Mouse (Mus musculus): ENCODE results near the gene Pym1. TPM values are rescaled to one million over a fixed set of nuclear protein-coding genes. Genes with fewer than 3 reads are reported as not detected.

Pym1 gene
- total RNA-seq, 1 experiment from 2014 or later, result 22.3 TPM

DNA sequence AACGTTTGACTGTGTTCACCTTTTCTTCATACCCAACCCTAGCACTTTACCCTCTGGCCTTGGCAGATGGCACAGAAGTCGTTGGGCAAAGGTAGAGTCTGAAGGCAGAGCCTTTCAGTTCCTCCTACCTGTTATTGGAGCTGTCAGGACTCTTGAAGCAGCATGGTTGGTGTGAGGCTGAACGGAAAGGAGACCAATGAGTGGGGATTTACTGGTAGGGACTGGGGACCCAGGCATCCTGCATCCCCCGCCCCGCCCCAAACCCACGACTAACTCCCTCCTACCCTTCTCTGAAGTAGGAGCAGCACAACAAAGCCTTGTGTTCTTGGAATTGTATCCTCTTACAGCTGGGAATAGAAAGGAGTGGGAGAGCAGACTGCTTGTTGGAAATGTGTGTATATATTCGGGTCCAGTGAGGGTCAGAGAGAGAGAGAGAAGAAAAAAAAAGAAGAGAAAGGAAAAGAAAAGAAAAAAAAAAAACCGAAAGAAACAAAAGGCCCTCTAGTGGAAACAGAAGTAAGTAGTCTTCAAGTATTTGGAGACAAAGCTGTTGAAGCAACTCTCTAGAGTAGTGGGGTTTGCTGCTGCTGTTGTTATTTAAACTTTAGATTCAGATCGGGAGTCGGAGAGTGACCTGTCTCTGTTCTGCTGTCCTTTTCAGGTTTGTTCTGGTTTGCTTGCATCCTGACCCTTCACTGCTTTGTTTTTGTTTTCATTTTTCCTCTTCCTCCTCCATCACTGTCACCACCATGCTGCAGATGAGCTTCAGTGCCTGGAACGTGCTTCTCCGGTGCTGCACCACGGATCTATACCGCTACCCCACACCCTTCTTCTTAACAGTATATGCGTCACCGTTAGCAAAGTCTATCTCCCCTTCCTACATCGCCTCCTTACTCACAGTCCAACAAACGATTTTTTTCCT lies 2.7 kb upstream of the Pym1 start, which contains the start of gene Dgka:
Dgka (minus strand) TSS at position 176 of the 922 bp plus-strand sequence.
- peak; percentile 31 for DNase-seq

DNA sequence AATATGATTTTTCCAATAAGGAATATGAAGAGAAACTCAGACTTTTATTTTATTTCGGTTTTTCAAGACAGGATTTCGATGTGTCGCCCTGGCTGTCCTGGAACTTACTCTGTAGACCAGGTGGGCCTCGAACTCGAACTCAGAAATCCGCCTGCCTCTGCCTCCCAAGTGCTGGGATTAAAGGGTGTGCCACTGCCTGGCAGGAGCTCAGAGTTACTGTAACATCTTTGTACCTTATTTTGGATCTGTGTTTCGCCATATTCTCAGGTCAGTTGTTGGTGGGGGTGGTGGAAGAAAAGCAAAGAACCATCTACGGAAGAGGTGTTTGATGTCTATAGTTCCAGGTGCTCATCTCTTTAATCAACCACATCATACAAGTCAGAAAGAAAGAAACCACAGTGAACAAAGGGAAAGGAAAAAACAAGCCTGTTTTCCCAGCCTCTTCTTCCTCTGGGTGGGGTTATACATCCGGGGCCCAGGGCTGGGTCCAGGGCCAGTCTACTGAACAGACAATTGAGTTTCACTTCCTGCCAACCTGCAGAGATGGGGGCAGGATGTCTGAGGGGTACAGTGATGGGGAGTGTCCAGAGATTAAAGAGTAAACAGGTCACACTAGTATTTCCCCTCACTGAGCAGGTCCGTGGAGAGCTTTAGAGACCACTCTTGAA lies 1.6 kb upstream of the Pym1 start:
- peak; percentile 38 for DNase-seq

DNA sequence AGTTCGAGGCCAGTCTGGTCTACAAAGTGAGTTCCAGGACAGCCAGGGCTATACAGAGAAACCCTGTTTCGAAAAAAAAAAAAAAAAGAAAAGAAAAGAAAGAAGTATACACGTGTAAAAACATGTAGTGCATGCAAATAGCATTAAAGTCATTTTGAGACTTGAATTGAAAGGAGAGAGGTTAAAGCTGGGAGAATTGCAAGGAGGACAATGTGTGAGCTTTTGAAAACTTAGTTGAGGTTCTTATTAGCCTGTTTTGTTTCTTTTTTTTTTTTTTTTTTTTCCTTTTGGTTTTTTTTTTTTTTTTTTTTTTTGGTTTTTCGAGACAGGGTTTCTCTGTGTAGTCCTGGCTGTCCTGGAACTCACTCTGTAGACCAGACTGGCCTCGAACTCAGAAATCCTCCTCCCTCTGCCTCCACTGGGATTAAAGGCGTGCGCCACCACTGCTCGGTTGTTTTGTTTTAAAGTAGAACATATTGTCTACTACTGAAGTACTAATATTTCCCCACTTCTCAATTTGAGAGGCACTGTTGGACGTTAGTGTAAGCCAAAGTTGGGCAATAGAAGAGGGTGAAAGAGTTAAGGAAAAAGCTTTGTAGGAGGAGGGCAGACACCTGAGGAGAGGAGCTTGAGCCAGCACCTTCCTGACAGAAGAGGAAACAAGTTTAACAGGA lies 580 bp upstream of the Pym1 start:
- no peak for DNase-seq

DNA sequence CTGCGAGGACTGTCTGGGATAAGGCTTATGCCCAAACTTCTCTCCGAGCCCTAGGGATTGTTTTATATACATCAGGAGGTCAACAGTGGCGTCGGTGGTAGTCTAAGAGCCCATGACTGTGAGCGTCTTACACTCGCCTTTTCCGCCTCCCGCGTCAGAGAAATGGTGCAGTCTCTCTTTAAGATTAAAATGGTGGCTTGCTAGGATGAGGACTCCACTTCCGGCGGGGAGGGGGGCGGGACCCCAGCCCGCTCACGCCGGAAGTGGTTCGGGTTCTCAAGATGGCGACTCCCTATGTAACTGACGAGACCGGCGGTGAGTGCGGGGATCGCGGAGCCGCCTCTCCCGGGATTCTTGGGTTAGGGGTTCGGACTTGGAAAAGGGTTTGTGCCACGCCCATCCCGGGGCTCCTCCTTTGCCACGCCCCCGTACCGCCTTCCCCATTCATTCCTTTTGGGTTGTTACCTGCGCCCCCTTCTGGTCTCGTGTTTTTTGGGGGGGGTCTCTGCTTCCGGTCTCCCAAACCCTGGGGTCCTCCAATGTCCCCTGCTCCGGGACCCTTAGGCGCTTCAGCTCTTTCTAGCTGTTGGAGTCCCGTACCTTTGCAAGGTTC lies 669 bp downstream of the Pym1 start:
- peak; percentile 88 for DNase-seq

DNA sequence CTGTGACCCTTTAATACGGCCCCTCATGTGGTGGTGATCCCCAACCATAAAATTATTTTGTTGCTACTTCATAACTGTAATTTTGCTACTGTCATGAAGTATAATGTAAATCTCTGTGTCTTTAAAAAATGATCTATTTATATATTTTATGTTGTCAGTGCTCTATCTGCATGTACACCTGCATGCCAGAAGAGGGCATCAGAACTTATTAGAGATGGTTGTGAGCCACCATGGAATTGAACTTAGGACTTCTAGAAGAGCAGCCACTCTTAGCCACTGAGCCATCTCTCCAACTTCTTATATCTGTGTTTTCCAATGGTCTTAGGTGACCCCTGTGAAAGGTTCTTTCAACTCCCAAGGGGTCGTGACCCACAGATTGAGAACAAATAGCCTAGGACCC lies 25.2 kb downstream of the Pym1 start:
- no peak for DNase-seq

DNA sequence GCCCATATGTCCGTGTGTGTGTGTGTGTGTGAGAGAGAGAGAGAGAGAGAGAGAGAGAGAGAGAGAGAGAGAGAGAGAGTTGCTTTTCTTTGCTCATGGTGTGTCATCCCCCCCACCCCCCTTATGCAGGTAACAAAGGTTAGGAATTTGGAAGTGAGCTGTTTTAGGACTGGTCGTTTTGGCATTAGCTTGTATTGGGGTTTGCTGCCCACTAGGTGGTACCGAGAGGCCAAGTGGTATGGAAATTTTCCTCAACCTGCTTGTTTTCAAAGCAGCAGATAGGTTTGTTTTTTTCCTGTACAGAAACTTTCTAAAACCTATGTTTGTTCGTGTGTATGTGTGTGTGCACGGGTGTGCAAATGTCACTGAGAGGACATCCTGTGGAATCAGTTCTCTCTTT lies 26.0 kb downstream of the Pym1 start:
- no peak for DNase-seq

DNA sequence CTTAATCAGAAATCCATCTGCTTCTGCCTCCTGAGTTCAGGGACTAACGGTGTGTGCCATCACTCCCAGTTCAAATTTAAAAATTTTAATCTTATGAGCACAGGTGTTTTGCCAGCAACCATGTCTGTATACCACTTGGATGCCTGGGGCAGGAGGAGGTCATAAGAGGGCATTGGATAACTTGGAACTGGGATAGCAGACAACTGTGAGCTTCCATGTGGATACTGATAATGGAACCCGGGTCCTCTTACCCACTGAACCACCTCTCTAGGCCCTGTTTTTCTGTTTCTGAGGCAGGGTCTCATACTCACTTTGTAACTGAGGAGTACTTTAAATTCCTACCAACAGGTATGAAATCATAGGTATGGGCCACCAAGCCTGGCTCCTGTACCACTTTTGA lies 30.8 kb downstream of the Pym1 start:
- no peak for DNase-seq

DNA sequence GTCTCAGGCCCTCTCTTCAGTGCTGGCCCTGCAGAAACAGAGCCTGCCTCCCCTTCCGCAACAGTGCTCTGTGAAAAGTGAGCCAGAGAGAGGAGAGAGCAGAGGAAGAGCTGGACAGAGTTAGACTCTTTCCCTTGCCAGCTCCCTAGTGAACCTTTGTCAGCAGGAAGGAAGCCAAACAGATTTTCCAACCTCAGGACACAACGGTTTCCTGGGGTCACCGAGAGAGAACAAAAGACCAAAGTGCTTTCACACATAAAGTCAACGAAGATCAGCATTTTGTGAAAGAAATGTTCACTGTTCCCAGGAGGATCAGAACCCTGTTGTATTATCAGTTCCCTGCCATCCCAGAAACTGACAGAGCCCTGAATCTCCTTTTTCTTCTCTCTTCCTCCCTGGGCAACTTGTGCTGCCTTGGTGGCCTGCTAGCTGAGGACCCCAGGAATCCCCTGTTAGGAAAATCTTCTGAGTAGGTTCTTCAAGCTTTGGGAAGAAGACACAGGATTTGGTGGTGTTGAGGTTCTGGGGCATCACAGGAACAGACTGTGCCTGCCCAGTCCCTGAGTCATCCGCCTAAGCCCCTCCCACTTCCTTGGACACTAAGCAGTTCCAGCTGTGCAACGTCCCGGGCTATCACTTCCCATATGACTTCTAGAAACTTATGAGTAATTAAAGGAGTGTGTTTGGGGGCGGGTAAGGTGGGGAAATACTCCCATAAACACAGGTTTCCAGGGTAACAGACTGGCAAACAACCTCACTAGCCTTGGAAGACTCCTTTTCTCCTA lies 31.5 kb downstream of the Pym1 start:
- peak; percentile 87 for DNase-seq

DNA sequence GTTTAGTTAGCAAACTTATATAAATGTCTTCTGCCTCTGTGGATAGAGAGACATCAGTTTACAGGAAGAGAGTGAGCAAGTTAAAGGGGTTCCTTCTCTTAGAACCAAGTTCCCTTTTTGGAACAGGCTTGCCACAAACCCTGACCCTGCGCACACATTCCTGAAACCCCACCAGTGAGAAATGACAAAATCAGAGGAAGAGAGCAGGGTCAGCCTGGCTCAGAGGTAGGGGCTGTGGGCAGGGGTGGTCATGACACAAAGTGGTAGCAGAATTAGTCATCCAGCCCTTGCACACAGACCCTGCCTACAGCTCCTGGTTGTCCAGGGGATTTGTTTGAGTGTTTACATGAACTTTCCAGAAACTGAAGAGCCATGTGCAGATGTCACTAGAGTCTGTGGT lies 32.5 kb downstream of the Pym1 start:
- no peak for DNase-seq

DNA sequence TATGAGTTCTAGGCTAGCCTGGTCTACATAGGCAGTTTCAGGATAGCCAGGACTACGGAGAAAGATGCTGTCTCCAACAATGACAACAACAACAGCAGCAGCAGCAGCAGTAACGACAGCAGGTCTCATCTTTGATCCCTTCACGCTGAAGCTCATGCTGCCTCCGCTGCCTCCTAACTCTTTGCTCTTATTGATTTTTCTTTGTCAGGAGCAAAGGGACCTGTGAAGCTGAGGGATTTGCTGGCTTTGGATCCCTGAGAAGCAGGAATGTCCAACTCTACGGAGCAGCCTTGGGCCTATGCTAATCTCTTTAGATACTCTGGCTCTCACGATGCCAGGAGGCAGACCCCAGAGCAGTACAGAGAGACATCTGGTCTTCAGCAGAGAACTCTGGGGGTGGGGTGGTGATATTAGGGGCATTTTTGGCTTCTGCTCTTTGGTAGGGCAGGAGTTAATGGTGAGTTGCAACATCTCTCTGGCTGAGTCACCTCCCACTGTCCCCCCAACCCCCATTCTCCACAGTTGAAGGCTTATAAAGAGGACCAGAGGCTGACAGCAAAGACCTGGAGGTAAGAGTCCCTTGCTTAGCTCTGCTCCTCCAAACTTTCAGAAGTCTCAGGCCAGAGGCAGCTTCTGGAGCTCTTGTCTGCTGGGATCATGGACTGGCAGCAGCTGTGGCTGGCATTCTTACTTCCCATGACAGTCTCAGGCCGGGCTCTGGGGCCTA lies 42.9 kb downstream of the Pym1 start, which contains the start of gene Mmp19:
Mmp19 (plus strand) TSS at position 513 of the 727 bp plus-strand sequence.
- DNase-seq, result peak; percentile 74

DNA sequence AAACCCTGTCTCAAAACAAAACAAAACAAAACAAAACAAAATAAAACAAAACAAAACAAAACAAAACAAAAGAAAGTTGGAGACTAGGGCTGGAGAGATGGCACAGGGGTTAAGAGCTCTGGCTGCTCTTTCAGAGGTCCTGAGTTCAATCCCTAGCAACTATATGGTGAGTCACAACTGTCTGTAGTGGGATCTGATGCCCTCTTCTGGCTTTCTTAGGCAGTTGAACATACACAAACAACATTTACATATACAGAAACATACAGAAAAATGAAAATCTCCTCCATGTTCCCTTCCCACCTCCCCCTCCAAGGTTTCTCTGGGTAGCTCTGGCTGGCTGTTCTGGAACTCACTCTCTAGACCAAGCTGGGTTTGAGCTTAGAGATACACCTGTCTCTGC lies 44.4 kb downstream of the Pym1 start:
- DNase-seq, result no peak

DNA sequence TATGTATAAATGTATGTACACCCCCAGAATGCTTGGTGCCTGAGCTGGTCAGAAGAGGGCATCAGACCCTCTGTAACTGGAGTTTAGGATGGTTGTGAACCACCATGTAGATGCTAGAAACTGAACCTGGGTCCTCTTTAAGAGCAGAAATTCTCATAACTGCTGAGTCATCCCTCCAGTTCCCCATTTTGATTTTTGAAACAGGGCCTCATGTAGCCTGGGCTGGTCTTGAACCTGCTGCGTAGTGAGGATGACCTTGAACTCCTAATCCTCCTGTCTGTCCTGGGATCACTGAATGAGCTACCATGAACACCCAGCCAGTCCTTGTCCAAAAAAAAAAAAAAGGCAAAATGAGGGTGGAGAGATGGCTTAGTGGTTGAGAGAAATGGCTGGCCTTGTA lies 45.6 kb downstream of the Pym1 start:
- no peak for DNase-seq

DNA sequence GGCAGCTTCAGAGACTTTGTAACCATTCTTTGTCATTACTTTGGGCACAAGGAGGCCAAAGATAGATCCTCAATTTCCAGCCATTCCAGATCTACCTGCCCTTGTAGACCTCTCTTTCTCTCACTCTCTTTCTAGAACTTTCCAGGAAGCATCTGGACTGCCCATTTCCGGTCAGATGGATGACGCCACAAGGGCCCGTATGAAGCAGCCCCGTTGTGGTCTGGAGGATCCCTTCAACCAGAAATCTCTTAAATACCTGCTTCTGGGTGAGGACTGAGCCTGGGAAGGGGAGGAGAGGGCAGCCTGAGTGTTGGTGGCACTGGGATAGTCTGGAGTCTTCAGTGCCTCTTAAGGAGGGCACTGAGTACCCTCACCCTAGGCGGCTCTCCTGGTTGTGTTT lies 46.7 kb downstream of the Pym1 start:
- DNase-seq, result no peak

DNA sequence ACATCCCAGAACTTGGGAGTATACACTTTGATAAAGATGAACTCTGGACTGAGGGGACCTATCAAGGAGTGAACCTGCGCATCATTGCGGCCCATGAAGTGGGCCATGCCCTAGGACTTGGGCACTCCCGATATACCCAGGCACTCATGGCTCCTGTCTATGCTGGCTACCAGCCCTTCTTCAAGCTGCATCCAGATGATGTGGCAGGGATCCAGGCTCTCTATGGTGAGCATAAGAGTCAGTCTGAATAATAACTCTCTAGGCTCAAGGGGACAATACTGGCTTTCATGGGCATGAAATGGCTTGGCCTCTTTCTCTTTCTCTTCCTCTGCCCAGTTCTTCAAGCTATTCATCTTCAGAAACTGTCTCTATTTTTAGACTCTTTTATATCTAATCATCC lies 47.9 kb downstream of the Pym1 start:
- no peak for DNase-seq

DNA sequence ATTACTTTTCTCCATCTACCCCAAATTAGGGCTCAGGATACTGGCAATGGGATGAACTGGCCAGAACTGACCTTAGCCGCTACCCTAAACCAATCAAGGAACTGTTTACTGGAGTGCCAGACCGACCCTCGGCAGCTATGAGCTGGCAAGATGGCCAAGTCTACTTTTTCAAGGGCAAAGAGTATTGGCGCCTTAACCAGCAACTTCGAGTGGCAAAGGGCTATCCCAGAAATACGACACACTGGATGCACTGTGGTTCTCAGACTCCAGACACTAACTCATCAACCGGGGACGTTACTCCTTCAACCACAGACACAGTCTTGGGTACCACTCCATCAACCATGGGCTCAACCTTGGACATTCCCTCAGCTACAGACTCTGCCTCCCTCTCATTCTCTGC lies 51.0 kb downstream of the Pym1 start:
- DNase-seq, result no peak

DNA sequence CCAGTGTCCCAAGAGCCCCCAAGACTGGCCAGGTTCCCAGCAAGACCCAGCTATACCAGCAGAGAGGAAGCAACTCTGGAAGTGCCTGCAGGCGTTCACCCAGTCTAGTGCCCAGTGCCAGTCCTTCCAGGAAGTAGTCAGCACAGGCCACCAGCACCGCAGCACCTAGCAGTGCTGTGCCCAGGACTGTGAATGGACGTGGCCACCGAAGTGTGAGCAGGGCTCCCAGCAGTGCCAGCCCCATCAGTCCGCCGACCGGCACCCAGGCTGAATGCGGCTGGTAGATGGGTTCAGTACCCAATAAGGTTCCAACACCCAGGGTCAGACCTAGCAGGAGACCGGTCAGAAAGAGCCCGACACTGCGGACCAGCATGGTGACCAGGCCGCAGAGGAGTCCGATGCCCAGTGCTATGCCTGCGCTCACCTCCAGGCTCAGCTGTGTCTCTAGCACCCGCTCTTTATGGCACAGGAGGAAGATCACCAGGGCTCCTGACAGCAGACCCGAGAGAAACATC lies 54.3 kb downstream of the Pym1 start:
- DNase-seq, result no peak

DNA sequence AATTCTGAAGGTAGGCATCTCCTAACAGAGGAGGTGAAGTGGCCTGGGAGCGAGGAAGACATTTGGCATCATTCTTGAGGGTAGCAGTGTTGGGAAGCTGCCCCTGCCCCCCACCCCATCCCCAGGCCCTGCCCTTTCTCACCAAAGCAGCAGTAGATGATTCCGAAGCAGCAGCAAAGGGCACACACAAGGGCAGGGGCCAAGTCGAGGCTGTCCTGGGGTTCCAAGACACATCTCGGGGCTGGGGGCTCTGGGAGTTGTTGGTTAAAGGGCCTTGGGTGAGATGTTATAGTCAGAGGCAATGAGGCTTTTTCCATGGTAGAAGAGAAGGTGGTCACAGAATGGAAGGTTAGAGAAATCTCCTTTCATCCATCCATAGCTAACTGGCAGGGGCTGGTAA lies 55.3 kb downstream of the Pym1 start:
- DNase-seq, result no peak

DNA sequence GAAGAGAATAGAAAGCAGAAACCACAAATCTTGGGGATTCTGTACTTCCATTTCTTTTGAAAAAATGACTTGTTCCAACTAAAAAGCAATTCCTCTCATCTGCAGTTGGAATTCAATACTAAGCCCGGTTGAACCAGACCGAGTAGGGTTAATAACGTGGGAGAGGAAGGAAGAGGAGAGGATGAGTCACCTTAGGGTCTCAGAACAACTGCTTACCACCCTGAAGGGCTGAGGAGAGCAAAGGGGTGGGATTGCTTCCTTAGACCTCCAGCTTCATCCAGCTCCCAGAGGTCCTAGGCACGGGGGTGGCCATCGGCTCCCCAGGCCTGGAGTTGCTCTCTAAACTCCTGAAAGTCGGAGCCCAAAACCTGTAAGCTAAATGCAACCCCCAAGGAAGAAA lies 55.7 kb downstream of the Pym1 start:
- no peak for DNase-seq

DNA sequence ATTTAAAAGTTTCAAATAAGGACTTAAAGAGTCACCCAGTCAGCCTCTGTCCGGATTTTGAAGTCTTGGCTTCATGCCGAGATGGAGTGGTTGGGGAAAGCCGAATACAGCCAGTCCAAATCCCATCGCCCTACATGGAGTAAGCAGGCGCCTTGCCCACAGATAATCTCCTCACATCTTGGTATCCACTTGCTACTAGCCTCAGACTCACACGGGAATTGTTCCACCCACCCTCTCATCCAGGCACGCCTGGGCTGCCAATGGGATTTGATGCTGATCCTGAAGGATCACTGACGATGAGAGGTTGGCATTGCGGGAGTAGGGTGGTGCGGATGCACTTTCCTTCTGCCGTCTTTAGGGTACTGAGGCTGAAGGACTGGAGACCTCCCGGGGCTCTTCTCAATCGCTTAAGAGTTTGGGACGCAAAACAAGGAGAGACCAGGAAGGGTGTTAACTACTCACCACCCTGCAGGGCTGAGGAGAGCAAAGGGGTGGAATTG lies 56.1 kb downstream of the Pym1 start, which contains the start of gene Dnajc14:
Dnajc14 (plus strand) TSS at position 292 of the 500 bp plus-strand sequence.
- DNase-seq, result peak; percentile 70

All from adrenal gland, postnatal 14 days (tissue).